Mouse (Mus musculus): Measurements from ENCODE around the gene Usp33.

Usp33 gene

DNA sequence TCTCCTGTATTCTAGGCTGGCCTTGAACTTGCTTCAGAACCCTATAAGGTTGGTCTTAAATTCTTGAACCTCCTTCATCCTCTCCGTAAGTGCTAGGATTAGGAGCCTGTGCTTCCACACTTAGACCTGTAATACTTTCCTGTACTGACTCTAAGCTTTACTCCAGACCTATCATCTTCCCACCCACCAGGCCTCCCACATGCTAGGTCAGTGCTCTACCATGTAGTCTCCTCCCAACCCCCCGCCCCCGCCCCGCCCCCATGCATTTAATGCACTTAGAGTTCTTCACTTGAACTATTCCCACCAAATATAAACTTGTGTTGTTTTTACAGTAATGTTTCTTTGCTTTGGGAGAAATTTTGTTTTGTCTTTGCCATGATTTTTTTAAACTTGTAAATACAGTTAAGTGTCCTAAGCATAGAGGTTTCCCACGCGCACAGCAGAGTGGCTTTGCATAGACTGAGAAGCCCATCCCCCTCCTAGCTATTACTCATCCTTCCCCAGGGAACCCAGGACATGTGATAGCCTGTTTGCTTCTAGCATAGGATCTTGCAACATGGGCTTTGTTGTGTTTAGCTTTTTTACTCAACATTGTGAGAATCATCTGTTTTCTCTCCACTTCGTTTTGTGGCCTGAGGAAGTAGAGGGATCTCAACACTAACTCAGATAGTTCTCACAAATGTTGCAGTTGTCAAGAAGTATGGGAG, 55.8 kb downstream of the Usp33 start:
- DNase-seq (ENCODE audit: low spot score in 2 of 2), result no peak

DNA sequence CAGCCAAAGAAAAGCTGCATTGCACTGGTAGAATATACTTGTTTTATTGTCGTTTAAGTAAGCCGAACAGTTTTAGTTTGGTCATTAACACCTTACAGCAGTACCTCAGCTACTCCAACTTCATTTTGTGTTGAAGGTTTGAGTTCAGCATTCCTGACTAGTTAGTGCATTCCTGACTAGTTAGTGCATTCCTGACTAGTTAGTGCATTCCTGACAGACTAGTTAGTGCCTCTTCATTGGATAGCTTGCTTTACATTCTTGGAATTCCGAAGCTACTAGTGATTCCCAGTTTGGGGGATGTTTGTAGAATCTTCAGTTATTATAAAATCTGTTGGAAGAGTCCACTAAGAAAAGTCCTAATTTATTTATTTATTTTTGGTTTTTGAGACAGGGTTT, 56.4 kb downstream of the Usp33 start:
- DNase-seq (ENCODE audit: low spot score in 2 of 2), result no peak

- DNase-seq (ENCODE audit: low spot score in 2 of 2), result no peak
Measured at GRCm38 (mm10) chr3:152403827-152404226, 57.5 kb downstream of the Usp33 start.

GRCm38 (mm10) chr3:152405420-152405819, 59.1 kb downstream of the Usp33 start:
- DNase-seq (ENCODE audit: low spot score in 2 of 2), result no peak

DNA sequence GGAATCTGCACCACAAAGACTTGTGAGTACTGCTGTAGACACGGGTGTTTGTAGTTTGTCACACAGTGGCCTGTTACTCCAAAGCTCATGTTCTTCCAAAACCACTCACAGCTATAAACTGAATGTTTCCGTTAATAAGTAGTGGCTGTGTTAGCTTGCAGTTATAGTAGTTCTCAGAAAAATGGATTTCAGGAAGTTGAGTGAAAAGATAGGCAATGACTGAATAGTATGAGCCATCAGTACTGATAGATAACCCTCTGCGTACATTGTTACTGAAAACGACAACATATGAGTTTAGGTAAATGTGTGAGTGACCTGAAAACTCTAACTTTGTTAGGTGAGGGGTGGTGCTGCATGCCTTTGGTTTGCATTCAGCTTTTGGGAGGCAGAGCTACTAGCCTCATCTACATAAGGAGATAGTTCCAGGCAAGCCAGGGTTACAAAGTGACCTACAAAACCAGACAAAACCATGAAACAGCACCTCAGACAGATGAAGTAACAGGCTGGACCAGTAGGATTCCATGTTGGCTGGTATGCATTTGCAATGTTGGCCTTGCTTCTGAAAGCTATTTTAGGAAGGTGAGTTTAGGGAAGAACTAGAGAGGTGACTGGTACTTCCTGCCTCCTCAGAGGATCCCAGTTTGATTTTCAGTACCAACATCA, 59.8 kb downstream of the Usp33 start:
- no peak for DNase-seq (ENCODE audit: low spot score in 2 of 2)

DNA sequence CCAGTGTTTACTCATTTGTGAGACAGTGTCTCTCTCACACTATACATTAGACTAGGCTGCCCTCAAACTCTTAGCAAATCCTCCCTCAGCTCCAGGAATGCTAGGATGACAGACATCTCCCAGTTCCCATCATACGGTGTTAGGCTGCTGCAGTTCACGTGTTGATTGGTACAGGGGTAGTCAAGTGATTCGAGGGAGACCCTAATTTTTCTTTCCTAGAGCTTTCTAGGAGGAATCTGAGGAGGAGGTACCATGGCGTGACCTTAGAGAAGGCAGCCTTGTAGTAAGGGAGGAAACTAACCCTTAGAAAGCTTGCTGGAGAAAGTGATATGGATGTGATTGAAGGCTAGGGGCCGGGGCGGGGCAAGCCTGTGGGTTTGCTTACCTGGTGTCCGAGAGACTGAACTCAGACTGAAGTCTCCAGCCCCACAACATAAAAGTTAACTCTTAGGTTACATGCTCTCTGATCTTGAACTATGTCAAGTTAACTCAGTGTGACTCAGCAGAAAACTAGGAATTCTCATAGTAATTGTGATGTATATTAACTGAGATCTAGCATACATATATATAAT, 64.8 kb downstream of the Usp33 start:
- DNase-seq (ENCODE audit: low spot score in 2 of 2), result no peak

DNA sequence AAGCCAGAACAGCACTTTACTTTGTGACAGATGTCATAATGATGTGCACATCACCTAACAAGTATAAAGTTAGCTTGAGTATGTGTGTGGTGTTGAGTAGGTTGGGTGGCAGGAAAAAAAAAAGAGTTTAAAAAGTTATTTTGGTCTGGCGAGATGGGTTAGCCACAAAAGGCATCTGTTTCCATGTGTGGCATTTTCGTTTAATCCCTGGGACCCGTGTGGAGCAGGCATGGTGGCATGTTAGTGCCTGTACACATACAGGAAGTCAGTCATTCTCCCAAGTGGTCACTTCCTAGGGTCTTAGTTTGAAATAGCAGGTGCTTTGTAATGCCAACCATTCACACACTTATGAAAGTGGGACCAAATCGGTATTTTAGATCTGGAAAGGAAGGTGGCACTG, 66.1 kb downstream of the Usp33 start:
- no peak for DNase-seq (ENCODE audit: low spot score in 2 of 2)

- DNase-seq (ENCODE audit: low spot score in 2 of 2), result no peak
Measured at GRCm38 (mm10) chr3:152428925-152429324, 82.6 kb downstream of the Usp33 start.

DNA sequence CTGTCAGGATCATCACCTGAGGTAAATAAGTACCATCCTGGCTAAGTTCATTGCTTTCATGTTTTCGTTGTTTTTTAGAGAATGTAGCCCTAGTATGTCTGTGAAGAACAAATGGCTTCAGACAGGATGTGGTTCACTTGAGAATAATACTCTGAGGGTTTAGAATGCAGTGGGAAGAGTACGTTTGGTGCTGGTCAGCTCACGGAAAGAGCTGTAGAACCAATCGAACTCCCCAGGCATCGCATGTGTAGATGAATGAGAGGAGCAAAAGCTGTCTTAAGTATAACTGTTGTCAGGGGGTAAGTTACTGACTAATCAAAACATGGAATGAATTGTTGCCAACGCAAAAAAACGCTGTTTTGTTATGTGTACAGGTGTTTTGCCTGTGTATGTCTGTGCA, 86.4 kb downstream of the Usp33 start:
- no peak for DNase-seq (ENCODE audit: low spot score in 2 of 2)

GRCm38 (mm10) chr3:152435590-152435989, 89.3 kb downstream of the Usp33 start:
- no peak for DNase-seq (ENCODE audit: low spot score in 2 of 2)

- DNase-seq (ENCODE audit: low spot score in 2 of 2), result no peak
Measured at GRCm38 (mm10) chr3:152438068-152438467, 91.8 kb downstream of the Usp33 start.

- no peak for DNase-seq (ENCODE audit: low spot score in 2 of 2)
Measured at GRCm38 (mm10) chr3:152442795-152443194, 96.5 kb downstream of the Usp33 start.

Data from thymus, postnatal 10 days (tissue).